Mouse (Mus musculus): ENCODE data around the gene 9930111J21Rik1. TPM values are rescaled to one million over a fixed set of nuclear protein-coding genes. Genes with fewer than 3 reads are reported as not detected.
A peak's percentile ranks its signal among the peaks of the same experiment; 100 is the strongest.
"Not testable (repeated sequence)": the region's sequence is repeated elsewhere in the genome, so short reads cannot be mapped to it uniquely, and the experiment has no call there.

The 9930111J21Rik1 gene
- total RNA-seq (2015; ENCODE audit: low replicate concordance), result 12.2 and 15.5 TPM in 2 replicates
- total RNA-seq (2017; ENCODE audit: low replicate concordance), result 1.4 and 5.0 TPM in 2 replicates

- ATAC-seq (replicated peaks; ENCODE audit: low FRiP score, poor library complexity, severe bottlenecking), result peak; percentile 56; the same call in 1 of the 2 replicates
These were observed at the start of gene 9930111J21Rik1 for GRCm38 (mm10) chr11:48979251-48979650. 9930111J21Rik1 (minus strand) TSS chr11:48979398.

GRCm38 (mm10) chr11:49012074-49012473 is 32.9 kb upstream of the 9930111J21Rik1 start:
- not testable (repeated sequence) for ATAC-seq (replicated peaks; ENCODE audit: low FRiP score, poor library complexity, severe bottlenecking)

- ATAC-seq (replicated peaks; ENCODE audit: low FRiP score, poor library complexity, severe bottlenecking), result not testable (repeated sequence)
These were observed 27.6 kb upstream of the 9930111J21Rik1 start for GRCm38 (mm10) chr11:49006785-49007184.

DNA sequence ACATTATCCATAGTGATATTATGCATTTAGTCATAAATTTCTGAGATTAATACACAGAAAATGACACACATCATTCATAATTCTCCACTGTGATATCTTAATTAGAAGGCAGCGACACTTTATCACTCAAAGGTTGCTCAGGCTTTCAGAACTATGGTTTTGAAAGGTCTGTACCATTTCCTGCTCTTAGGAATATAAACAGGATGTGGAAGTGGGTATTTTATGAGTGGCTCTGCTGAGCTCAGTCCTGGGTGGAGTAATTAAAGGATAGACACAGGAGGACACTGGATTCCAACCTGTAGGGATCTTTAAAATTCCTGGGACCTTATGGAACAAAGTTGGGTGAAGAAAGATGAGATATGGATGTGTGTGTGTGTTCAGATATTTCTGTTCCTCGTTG is 27.1 kb upstream of the 9930111J21Rik1 start:
- not testable (repeated sequence) for ATAC-seq (replicated peaks; ENCODE audit: low FRiP score, poor library complexity, severe bottlenecking)

GRCm38 (mm10) chr11:49000411-49000810 is 21.2 kb upstream of the 9930111J21Rik1 start:
- ATAC-seq (replicated peaks; ENCODE audit: low FRiP score, poor library complexity, severe bottlenecking), result not testable (repeated sequence)

- ATAC-seq (replicated peaks; ENCODE audit: low FRiP score, poor library complexity, severe bottlenecking), result not testable (repeated sequence)
These were observed 14.8 kb upstream of the 9930111J21Rik1 start, which contains the start of gene Tgtp1 for GRCm38 (mm10) chr11:48994018-48994417. Tgtp1 (minus strand) TSS chr11:48994172.

GRCm38 (mm10) chr11:48993296-48993695 is 14.1 kb upstream of the 9930111J21Rik1 start:
- not testable (repeated sequence) for ATAC-seq (replicated peaks; ENCODE audit: low FRiP score, poor library complexity, severe bottlenecking)

DNA sequence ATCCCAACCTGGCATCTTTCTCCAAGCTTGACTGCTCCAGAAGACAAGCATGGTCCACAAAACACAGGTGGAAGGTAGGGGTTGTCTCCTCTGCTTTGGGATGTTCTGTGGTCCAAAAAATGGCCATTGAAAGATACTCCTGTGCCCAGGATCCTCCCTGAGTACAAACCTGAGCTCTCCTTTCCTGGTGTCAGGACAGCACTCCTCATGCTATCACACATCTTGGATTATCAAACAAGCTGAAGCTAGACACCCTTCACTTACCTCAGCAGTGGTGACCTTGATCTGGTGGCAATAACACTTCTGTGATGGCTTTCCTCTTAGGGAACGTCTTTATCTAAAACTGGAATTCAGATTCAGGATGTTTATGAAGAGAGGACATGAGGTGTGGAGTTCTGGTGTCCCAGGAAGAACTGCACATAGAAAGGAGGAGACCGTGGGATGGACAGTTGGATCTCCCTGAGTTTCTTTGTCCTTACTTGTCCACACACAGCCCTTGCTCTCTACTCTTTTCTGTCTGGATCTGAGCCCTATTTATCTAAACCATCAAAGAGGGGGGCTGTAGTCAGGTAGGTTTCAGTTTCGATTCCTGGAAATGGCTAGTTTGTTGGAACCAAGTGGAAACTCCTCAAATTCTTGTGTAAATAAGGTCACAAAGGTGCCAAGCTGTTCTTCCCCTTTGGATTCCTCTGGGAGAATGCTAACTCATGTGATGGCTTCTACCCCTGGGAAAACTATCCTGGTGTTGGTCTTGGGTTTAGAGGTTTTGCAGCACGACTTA is 12.7 kb upstream of the 9930111J21Rik1 start, which contains the start of gene Gm12185:
Gene Gm12185, minus strand, starts transcription at position 487 of the 781 bp plus-strand sequence.
- ATAC-seq (replicated peaks; ENCODE audit: low FRiP score, poor library complexity, severe bottlenecking), result peak; percentile 80

DNA sequence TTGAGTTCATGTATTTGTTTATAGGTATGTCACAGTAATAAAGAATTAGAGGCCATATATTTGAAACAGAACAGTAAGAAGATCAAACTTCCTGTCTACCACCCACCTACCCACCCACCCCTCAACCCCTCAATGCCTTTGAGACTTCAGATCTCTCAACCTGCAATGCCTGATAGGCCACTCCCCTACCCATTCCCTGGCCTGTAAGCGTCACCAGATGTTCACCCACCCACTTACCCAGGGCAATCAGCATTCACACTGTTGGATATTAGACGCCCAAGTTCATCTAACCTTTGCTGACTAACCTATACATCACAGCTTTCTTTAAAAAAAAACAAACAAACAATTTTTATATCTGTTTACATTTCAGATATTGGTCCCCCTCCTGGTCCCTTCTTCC is 10.8 kb upstream of the 9930111J21Rik1 start:
- peak; percentile 55; the same call in 1 of the 2 replicates for ATAC-seq (replicated peaks; ENCODE audit: low FRiP score, poor library complexity, severe bottlenecking)

GRCm38 (mm10) chr11:48988219-48988618 is 9.0 kb upstream of the 9930111J21Rik1 start:
- ATAC-seq (replicated peaks; ENCODE audit: low FRiP score, poor library complexity, severe bottlenecking), result not testable (repeated sequence)

DNA sequence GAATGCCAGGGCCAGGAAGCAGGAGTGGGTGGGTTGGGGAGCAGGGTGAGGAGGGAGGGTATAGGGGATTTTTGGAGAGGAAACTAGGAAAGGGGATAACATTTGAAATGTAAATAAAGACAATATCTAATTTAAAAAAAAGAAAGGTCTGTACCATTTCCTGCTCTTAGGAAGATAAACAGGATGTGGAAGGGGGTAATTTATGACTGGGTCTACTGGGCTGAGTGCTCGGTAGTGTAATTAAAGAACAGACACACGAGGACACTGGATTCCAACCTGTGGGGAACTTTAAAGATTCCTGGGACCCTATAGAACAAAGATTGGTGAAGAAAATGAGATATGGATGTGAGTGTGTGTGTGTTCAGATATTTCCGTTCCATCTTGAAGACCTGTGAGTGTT is 3.6 kb upstream of the 9930111J21Rik1 start:
- ATAC-seq (replicated peaks; ENCODE audit: low FRiP score, poor library complexity, severe bottlenecking), result not testable (repeated sequence)

DNA sequence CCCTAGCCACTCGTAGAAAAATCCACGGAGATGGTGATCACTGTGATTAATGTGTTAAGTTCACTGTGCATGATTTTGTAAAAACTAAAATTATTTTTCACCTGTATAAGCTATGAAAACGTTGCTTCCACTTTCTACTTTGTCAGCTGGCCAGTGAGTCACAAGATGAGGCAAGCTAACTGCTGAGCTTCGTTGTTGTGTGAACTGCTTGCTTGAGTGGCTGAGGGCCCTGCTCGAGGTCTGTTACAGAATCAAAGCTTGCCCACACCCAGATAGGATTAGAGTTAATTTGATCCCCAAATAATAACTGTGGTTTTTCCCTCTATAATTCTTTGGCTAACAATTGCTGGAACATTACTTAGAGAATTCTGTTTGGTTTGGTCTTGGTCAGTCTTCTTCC is 854 bp upstream of the 9930111J21Rik1 start:
- not testable (repeated sequence) for ATAC-seq (replicated peaks; ENCODE audit: low FRiP score, poor library complexity, severe bottlenecking)

DNA sequence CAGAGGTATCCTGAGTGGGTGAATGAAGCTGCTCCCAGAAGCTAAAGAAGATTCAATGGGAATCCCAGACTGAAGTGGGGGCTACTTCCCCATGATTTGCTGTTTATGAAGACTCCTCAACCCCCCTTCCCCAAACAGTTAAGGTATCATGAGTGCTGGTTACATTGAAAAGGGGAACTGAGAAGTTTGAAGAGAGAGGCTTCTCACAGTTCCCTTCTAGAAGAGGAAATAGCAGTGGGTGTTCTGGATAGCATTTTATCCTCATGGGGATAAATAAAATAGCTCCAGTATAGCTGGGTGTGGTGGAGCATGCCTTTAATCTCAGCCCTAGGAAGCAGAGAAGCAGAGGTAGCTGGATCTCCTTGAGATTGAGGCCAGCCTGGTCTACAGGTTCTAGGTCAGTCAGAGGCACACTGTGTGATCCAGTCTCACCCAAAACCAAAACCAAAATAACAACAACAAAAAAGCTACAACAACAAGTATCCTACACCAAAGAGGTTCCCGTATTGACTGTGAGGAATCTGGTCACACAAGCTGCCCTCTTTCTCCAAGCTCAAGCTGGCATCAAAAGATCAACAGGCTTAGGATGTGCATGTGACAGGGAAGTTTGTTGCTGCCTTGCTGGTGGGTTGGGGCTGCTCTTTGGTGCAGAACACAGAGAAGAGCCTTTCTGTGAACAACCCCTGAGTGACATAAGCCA is 808 bp downstream of the 9930111J21Rik1 start, which contains the start of gene Olfr56:
Gene Olfr56, plus strand, starts transcription at position 650 of the 700 bp plus-strand sequence.
- peak; percentile 31; the same call in 1 of the 2 replicates for ATAC-seq (replicated peaks; ENCODE audit: low FRiP score, poor library complexity, severe bottlenecking)

GRCm38 (mm10) chr11:48974686-48975085 is 4.5 kb downstream of the 9930111J21Rik1 start:
- not testable (repeated sequence) for ATAC-seq (replicated peaks; ENCODE audit: low FRiP score, poor library complexity, severe bottlenecking)

GRCm38 (mm10) chr11:48946090-48946489 is 33.1 kb downstream of the 9930111J21Rik1 start, which contains the start of gene Psme2b:
Psme2b (minus strand) TSS chr11:48946190.
- not testable (repeated sequence) for ATAC-seq (replicated peaks; ENCODE audit: low FRiP score, poor library complexity, severe bottlenecking)

DNA sequence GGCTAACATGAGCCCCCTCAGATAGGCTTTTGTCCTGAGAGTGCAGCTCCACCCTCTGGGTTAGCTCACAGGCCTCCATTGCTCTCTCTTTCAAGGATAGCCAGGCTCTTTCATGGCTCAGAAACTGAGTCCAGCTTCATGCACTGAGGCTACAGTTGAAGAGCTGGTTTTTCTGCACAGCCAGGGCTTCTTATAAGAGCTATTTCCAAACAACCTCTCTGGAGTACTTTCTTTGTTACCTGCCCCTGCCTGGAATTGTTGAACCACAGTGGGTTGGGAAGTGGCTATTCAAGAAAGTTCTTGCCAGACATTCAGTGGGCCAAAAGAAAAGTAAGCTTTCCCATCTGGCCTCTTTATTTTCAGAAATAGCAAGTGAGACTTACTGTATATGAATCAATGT is 39.9 kb downstream of the 9930111J21Rik1 start:
- not testable (repeated sequence) for ATAC-seq (replicated peaks; ENCODE audit: low FRiP score, poor library complexity, severe bottlenecking)

DNA sequence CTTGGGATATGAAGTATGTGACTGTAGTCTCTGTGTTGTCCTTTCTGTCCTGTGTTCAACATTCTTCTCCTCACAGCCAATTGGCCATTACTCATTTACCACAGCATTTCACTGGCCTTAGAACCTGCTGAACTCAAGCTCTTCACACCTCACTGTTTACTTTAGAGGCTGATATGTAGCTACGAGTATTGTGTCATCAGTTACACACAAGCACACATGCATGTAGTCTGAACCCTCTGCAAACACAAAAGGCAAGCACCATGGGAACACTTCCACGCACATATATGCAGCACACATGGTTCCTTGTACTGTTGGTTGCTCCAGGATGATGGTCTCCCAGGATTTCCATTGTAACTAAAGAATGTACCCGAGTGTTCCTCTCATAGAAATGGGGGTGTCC is 43.9 kb downstream of the 9930111J21Rik1 start:
- not testable (repeated sequence) for ATAC-seq (replicated peaks; ENCODE audit: low FRiP score, poor library complexity, severe bottlenecking)

GRCm38 (mm10) chr11:48933923-48934322 is 45.3 kb downstream of the 9930111J21Rik1 start:
- ATAC-seq (replicated peaks; ENCODE audit: low FRiP score, poor library complexity, severe bottlenecking), result not testable (repeated sequence)

GRCm38 (mm10) chr11:48933422-48933821 is 45.8 kb downstream of the 9930111J21Rik1 start:
- not testable (repeated sequence) for ATAC-seq (replicated peaks; ENCODE audit: low FRiP score, poor library complexity, severe bottlenecking)

DNA sequence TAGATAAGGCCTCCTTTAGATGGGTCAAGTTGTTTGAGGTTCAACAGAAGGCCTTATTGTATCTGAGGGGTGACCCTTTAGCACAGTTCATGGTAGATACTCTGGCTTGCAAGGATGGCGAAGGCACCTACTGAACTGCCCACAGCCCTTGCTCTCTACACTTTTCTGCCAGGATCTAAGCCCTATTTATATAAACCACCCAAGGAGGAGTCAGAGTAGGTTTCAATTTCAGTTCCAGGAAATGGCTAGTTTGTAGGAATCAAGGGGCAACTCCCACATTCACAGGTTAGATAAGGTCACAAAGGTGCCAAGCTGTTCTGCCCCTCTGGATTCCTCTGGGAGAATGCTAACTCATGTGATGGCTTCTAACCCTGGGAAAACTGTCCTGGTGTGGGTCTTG is 51.1 kb downstream of the 9930111J21Rik1 start:
- ATAC-seq (replicated peaks; ENCODE audit: low FRiP score, poor library complexity, severe bottlenecking), result not testable (repeated sequence)
